9 mouse cellular contexts compared by ENCODE assay signal in genomic region chr9:107771782-107772181, GRCm38 (mm10). TPM values are rescaled to one million over a fixed set of nuclear protein-coding genes. Genes with fewer than 3 reads are reported as not detected.
DNase-seq lines count a peak whose midpoint lies in the region; ATAC-seq and TF ChIP-seq lines count a peak whose summit lies in the region.
"Had no signal": no experiment of that assay in that cellular context is flagged by ENCODE, and none has a peak within 500 bp of the region (broad histone marks: within the 10 kb centered on the region; RNA-seq: fewer than 3 reads in every experiment).

No protein-coding gene starts in this region.

- H3K4me1 ChIP-seq in intestine, embryonic 14.5 days (replicated peaks; ENCODE audit: control insufficient read depth, insufficient read depth, low read length), result peaks cover 11% of the 10 kb centered on the region
- H3K4me1 ChIP-seq in intestine, postnatal 0 days (replicated peaks; ENCODE audit: control insufficient read depth, insufficient read depth, low read length), result no peaks in the 10 kb centered on the region
- H3K4me1 ChIP-seq in embryonic facial prominence, embryonic 13.5 days, result peaks cover 9% of the 10 kb centered on the region
- H3K4me1 ChIP-seq in hindbrain, embryonic 16.5 days (ENCODE audit: control insufficient read depth, insufficient read depth, low read depth, low read length), result peaks cover 16% of the 10 kb centered on the region
- H3K4me1 ChIP-seq in midbrain, embryonic 14.5 days (ENCODE audit: control insufficient read depth, insufficient read depth, low read length), result peaks cover 24% of the 10 kb centered on the region

- H3K9ac ChIP-seq in intestine, embryonic 14.5 days (ENCODE audit: low read length), result no peak overlapping the region
- H3K9ac ChIP-seq in intestine, postnatal 0 days (ENCODE audit: low read depth, low read length), result no peak overlapping the region
- no peak overlapping the region for H3K9ac ChIP-seq in embryonic facial prominence, embryonic 13.5 days
- H3K9ac ChIP-seq in hindbrain, embryonic 16.5 days (ENCODE audit: low read depth, low read length), result no peak overlapping the region
- peak overlapping the region; percentile 99; the same call in 1 of the 2 replicates for H3K9ac ChIP-seq in midbrain, embryonic 14.5 days (replicated peaks; ENCODE audit: low read length)

- no peaks in the 10 kb centered on the region for H3K27me3 ChIP-seq in intestine, embryonic 14.5 days (replicated peaks; ENCODE audit: control insufficient read depth, insufficient read depth, low read length)
- H3K27me3 ChIP-seq in intestine, postnatal 0 days (replicated peaks; ENCODE audit: control insufficient read depth, insufficient read depth, low read length), result no peaks in the 10 kb centered on the region
- H3K27me3 ChIP-seq in embryonic facial prominence, embryonic 13.5 days, result no peaks in the 10 kb centered on the region
- H3K27me3 ChIP-seq in hindbrain, embryonic 16.5 days (replicated peaks; ENCODE audit: control insufficient read depth, insufficient read depth, low read length), result no peaks in the 10 kb centered on the region
- no peaks in the 10 kb centered on the region for H3K27me3 ChIP-seq in midbrain, embryonic 14.5 days (ENCODE audit: control insufficient read depth, insufficient read depth, low read length)

- H3K9me3 ChIP-seq in intestine, embryonic 14.5 days (ENCODE audit: control insufficient read depth, low read length), result no peaks in the 10 kb centered on the region
- H3K9me3 ChIP-seq in intestine, postnatal 0 days (ENCODE audit: control insufficient read depth), result no peaks in the 10 kb centered on the region
- no peaks in the 10 kb centered on the region for H3K9me3 ChIP-seq in embryonic facial prominence, embryonic 13.5 days
- H3K9me3 ChIP-seq in hindbrain, embryonic 16.5 days (ENCODE audit: control insufficient read depth, low read length), result no peaks in the 10 kb centered on the region
- no peaks in the 10 kb centered on the region for H3K9me3 ChIP-seq in midbrain, embryonic 14.5 days (ENCODE audit: control insufficient read depth, low read length)

- no peak for DNase-seq in intestine, embryonic 14.5 days (ENCODE audit: low spot score)
- no peak for DNase-seq in midbrain, embryonic 14.5 days
- DNase-seq in kidney, adult 18-20 months, result no peak
- DNase-seq: heart, postnatal 36 days; left cerebral cortex, postnatal 4 days had no signal

- no peak overlapping the region for H3K27ac ChIP-seq in intestine, embryonic 14.5 days (ENCODE audit: low read depth)
- no peak overlapping the region for H3K27ac ChIP-seq in intestine, postnatal 0 days (ENCODE audit: low read depth, low read length)
- peak overlapping the region; percentile 89; the same call in 1 of the 2 replicates for H3K27ac ChIP-seq in embryonic facial prominence, embryonic 13.5 days
- peak overlapping the region; percentile 29 for H3K27ac ChIP-seq in hindbrain, embryonic 16.5 days (ENCODE audit: low read depth, low read length)
- peak overlapping the region; percentile 94 for H3K27ac ChIP-seq in midbrain, embryonic 14.5 days (replicated peaks; ENCODE audit: low read depth, low read length)

- peak overlapping the region; percentile 61; the same call in 1 of the 2 replicates for H3K4me2 ChIP-seq in intestine, embryonic 14.5 days (ENCODE audit: low read length)
- H3K4me2 ChIP-seq in intestine, postnatal 0 days (replicated peaks; ENCODE audit: low read depth), result no peak overlapping the region
- H3K4me2 ChIP-seq in embryonic facial prominence, embryonic 13.5 days, result peak overlapping the region; percentile 59; the same call in 1 of the 2 replicates
- H3K4me2 ChIP-seq in hindbrain, embryonic 16.5 days (ENCODE audit: low read length), result no peak overlapping the region
- no peak overlapping the region; the same call in 1 of the 2 replicates for H3K4me2 ChIP-seq in midbrain, embryonic 14.5 days (ENCODE audit: low read length)

- TF ChIP-seq CTCF in intestine, postnatal 0 days (IDR thresholded peaks at IDR 0.05; ENCODE audit: low read depth), result no peak

- no peak overlapping the region for H3K4me3 ChIP-seq in intestine, embryonic 14.5 days (ENCODE audit: low read depth, low read length)
- H3K4me3 ChIP-seq in intestine, postnatal 0 days (ENCODE audit: low read depth, low read length), result no peak overlapping the region
- no peak overlapping the region for H3K4me3 ChIP-seq in embryonic facial prominence, embryonic 13.5 days
- H3K4me3 ChIP-seq in hindbrain, embryonic 16.5 days (ENCODE audit: low read length), result no peak overlapping the region
- H3K4me3 ChIP-seq in midbrain, embryonic 14.5 days (replicated peaks; ENCODE audit: low read depth, low read length), result no peak overlapping the region

- WGBS in intestine, embryonic 14.5 days, result 63% methylated on average over 2 of the region's 2 CpGs
- WGBS in intestine, postnatal 0 days, result 64% methylated on average over 2 of the region's 2 CpGs
- 78% methylated on average over 2 of the region's 2 CpGs for WGBS in embryonic facial prominence, embryonic 13.5 days
- 71% methylated on average over 2 of the region's 2 CpGs for WGBS in hindbrain, embryonic 16.5 days
- 81% methylated on average over 2 of the region's 2 CpGs for WGBS in midbrain, embryonic 14.5 days

- peaks cover 64% of the 10 kb centered on the region for H3K36me3 ChIP-seq in intestine, embryonic 14.5 days (ENCODE audit: control insufficient read depth, insufficient read depth, low read length)
- peaks cover 45% of the 10 kb centered on the region for H3K36me3 ChIP-seq in intestine, postnatal 0 days (ENCODE audit: control insufficient read depth, insufficient read depth)
- H3K36me3 ChIP-seq in embryonic facial prominence, embryonic 13.5 days, result peaks cover 62% of the 10 kb centered on the region
- H3K36me3 ChIP-seq in hindbrain, embryonic 16.5 days (ENCODE audit: control insufficient read depth, insufficient read depth, low read length), result peaks cover 29% of the 10 kb centered on the region
- H3K36me3 ChIP-seq in midbrain, embryonic 14.5 days (ENCODE audit: control insufficient read depth, insufficient read depth, low read length), result peaks cover 66% of the 10 kb centered on the region

- no peak for ATAC-seq in intestine, embryonic 14.5 days (replicated peaks; ENCODE audit: low FRiP score, low TSS enrichment, low read depth)
- no peak for ATAC-seq in intestine, postnatal 0 days
- ATAC-seq in embryonic facial prominence, embryonic 13.5 days (ENCODE audit: insufficient number of reproducible peaks, insufficient read depth, low FRiP score, low TSS enrichment, low read depth), result no peak
- no peak for ATAC-seq in hindbrain, embryonic 16.5 days
- ATAC-seq in midbrain, embryonic 14.5 days (ENCODE audit: low FRiP score, low TSS enrichment), result no peak
- ATAC-seq in inflammation-experienced regulatory T-cells, adult 6 months, result no peak

RNA-seq across cellular contexts. Expression of gene Rbm5, which starts 1.0 kb away (rescaled TPM):
- 156 and 174 TPM in 2 replicates for polyA plus RNA-seq in intestine, embryonic 14.5 days (2014; fragmentation: Nextera tagmentation; extraction: Ambion mirVana)
- 48.9 and 51.4 TPM in 2 replicates for polyA plus RNA-seq in intestine, postnatal 0 days (2015; fragmentation: Nextera tagmentation; extraction: Ambion mirVana)
- 262 and 274 TPM in 2 replicates for polyA plus RNA-seq in embryonic facial prominence, embryonic 13.5 days (2015; fragmentation: Nextera tagmentation; extraction: Ambion mirVana)
- polyA plus RNA-seq in hindbrain, embryonic 16.5 days (2015; fragmentation: Nextera tagmentation; extraction: Ambion mirVana), result 210 and 236 TPM in 2 replicates
- polyA plus RNA-seq in midbrain, embryonic 14.5 days (2014; fragmentation: Nextera tagmentation; extraction: Ambion mirVana), result 190 and 241 TPM in 2 replicates
- polyA plus RNA-seq in inflammation-experienced regulatory T-cells, adult 6 months (2017; shearing (Covaris generic)), result 100 to 1,000 TPM; 305 to 399 (median 332) TPM

Comparison
In these comparisons a context has a peak if more than half of its experiments do, and no peak if none do; other contexts are left out.
1. H3K4me2 ChIP-seq: peak in intestine, embryonic 14.5 days (single experiment) and embryonic facial prominence, embryonic 13.5 days (single experiment); none in intestine, postnatal 0 days (single experiment), hindbrain, embryonic 16.5 days (single experiment) and midbrain, embryonic 14.5 days (single experiment).
2. H3K27ac ChIP-seq: peak in embryonic facial prominence, embryonic 13.5 days (single experiment), hindbrain, embryonic 16.5 days (single experiment) and midbrain, embryonic 14.5 days (single experiment); none in intestine, embryonic 14.5 days (single experiment) and intestine, postnatal 0 days (single experiment).